Mouse (Mus musculus) intestine, embryonic 14.5 days (tissue): ENCODE data around the gene Slc4a2. TPM values are rescaled to one million over a fixed set of nuclear protein-coding genes. Genes with fewer than 3 reads are reported as not detected.

Experiments used
- ATAC-seq: fragments of 200-750 bp; cut with Nextera tagmentation; replicated peaks from 2 replicates; pipeline ENCODE4 v1.8.0; 2017; ENCODE audit warnings: low read depth, moderate number of reproducible peaks, moderate TSS enrichment, moderate library complexity; ENCODE audit not compliant: low FRiP score, low TSS enrichment
- DNase-seq: peaks from one replicate; pipeline ENCODE4 v3.0.0-alpha.2; 2018; ENCODE audit warnings: low spot score
- H3K27ac ChIP-seq: fragments of 300-500 bp; sonication (generic); 2 replicates; pipeline ENCODE4 v1.5.1; 2014; ENCODE audit warnings: low read depth, mild to moderate bottlenecking, control low read depth
- H3K27me3 ChIP-seq: fragments of 300-500 bp; sonication (generic); replicated peaks from 2 replicates; pipeline ENCODE4 v1.6.1; 2014; ENCODE audit warnings: low read length, control low read depth; ENCODE audit not compliant: control insufficient read depth, insufficient read depth
- H3K36me3 ChIP-seq: fragments of 300-500 bp; sonication (generic); 2 replicates; pipeline ENCODE4 v1.6.1; 2014; ENCODE audit warnings: low read length, control low read depth; ENCODE audit not compliant: control insufficient read depth, insufficient read depth
- H3K4me1 ChIP-seq: fragments of 300-500 bp; sonication (generic); replicated peaks from 2 replicates; pipeline ENCODE4 v1.6.1; 2014; ENCODE audit warnings: low read length, control low read depth, mixed read lengths; ENCODE audit not compliant: control insufficient read depth, insufficient read depth
- H3K4me2 ChIP-seq: fragments of 300-500 bp; sonication (generic); 2 replicates; pipeline ENCODE4 v1.6.1; 2014; ENCODE audit warnings: low read length
- H3K4me3 ChIP-seq: fragments of 300-500 bp; sonication (generic); 2 replicates; pipeline ENCODE4 v1.5.1; 2014; ENCODE audit warnings: low read depth, low read length, control low read depth, mixed read lengths
- H3K9ac ChIP-seq: fragments of 300-500 bp; sonication (generic); 2 replicates; pipeline ENCODE4 v1.6.1; 2014; ENCODE audit warnings: mild to moderate bottlenecking, low read length
- H3K9me3 ChIP-seq: fragments of 300-500 bp; sonication (generic); 2 replicates; pipeline ENCODE4 v1.6.1; 2016; ENCODE audit warnings: low read length, control low read depth; ENCODE audit not compliant: control insufficient read depth
- WGBS: fragments of 180-500 bp; shearing (Covaris S2); extraction: QIAGEN DNeasy Blood & Tissue Kit; methylation state at CpG from one replicate; pipeline ENCODE4 v1.1.7; 2014; 5-methylcytosine and 5-hydroxymethylcytosine counted together
- polyA plus RNA-seq: library from polyadenylated mRNA; unstranded; fragments of >200 nt; fragmentation: Nextera tagmentation; extraction: Ambion mirVana; gene quantifications from 2 replicates; pipeline ENCODE4 v1.2.1, GENCODE M21; 2014

Slc4a2 gene
- polyA plus RNA-seq, 1 experiment from 2014 or later, result 32.7 TPM

- ATAC-seq (peak; percentile 83), DNase-seq (peak; percentile 91)
- H3K9ac ChIP-seq, result peak within 1 kb of the TSS; percentile 97
- H3K36me3 ChIP-seq, result peaks cover 39% of the 10 kb centered on the region
- H3K4me3 ChIP-seq, result peak within 1 kb of the TSS; percentile 89
- peak within 1 kb of the TSS; percentile 91 for H3K4me2 ChIP-seq
- peaks cover 19% of the 10 kb centered on the region for H3K4me1 ChIP-seq
- no peaks in the 10 kb centered on the region for H3K9me3 ChIP-seq
- peak within 1 kb of the TSS; percentile 84 for H3K27ac ChIP-seq
- no peaks in the 10 kb centered on the region for H3K27me3 ChIP-seq
- WGBS, result under 1% methylated on average over 60 of the region's 60 CpGs
These were observed 21.2 kb downstream of the Slc4a2 start, which contains the start of gene Fastk for GRCm38 (mm10) chr5:24444746-24445427. Gene Fastk, minus strand, starts transcription at chr5:24445287.

- Histone ChIP-seq H3K4me2 (peak overlapping the region; percentile 91), H3K9ac (peak overlapping the region; percentile 40), H3K9me3 (no peaks in the 10 kb centered on the region), H3K4me3 (peak overlapping the region; percentile 89), H3K27ac (peak overlapping the region; percentile 84), H3K27me3 (no peaks in the 10 kb centered on the region), H3K4me1 (peaks cover 19% of the 10 kb centered on the region), H3K36me3 (peaks cover 33% of the 10 kb centered on the region)
- WGBS, result 57% methylated on average over 20 of the region's 20 CpGs
- 0 out of 2 replicates have a peak, but pooled peaks have one; percentile 1 for ATAC-seq
- no peak for DNase-seq
These were observed 21.9 kb downstream of the Slc4a2 start for GRCm38 (mm10) chr5:24445428-24446080.

- Histone ChIP-seq H3K36me3 (peaks cover 22% of the 10 kb centered on the region), H3K27me3 (no peaks in the 10 kb centered on the region), H3K9ac (no peak overlapping the region), H3K4me3 (no peak overlapping the region), H3K9me3 (no peaks in the 10 kb centered on the region), H3K4me2 (no peak overlapping the region), H3K27ac (no peak overlapping the region), H3K4me1 (peaks cover 24% of the 10 kb centered on the region)
- WGBS, result 91% methylated on average over 7 of the region's 7 CpGs
- no peak for ATAC-seq
- no peak for DNase-seq
These were observed 23.0 kb downstream of the Slc4a2 start for GRCm38 (mm10) chr5:24446630-24447029.

- WGBS, result 2% methylated on average over 34 of the region's 34 CpGs
- Histone ChIP-seq H3K4me2 (peak within 1 kb of the TSS; percentile 52), H3K27ac (no peak within 1 kb of the TSS), H3K9ac (peak within 1 kb of the TSS; percentile 17), H3K4me1 (peaks cover 24% of the 10 kb centered on the region), H3K36me3 (peaks cover 12% of the 10 kb centered on the region), H3K9me3 (no peaks in the 10 kb centered on the region), H3K4me3 (peak within 1 kb of the TSS; percentile 50), H3K27me3 (no peaks in the 10 kb centered on the region)
- ATAC-seq (peak; percentile 51), DNase-seq (peak; percentile 87)
These were observed 24.1 kb downstream of the Slc4a2 start, which contains the start of gene Tmub1 for GRCm38 (mm10) chr5:24447624-24448298. Gene Tmub1, minus strand, starts transcription at chr5:24447854.

GRCm38 (mm10) chr5:24451264-24452029 lies 27.8 kb downstream of the Slc4a2 start:
- Histone ChIP-seq H3K27ac (peak overlapping the region; percentile 86), H3K9ac (peak overlapping the region; percentile 80), H3K4me2 (peak overlapping the region; percentile 96), H3K4me1 (peaks cover 39% of the 10 kb centered on the region), H3K27me3 (no peaks in the 10 kb centered on the region), H3K4me3 (peak overlapping the region; percentile 87), H3K36me3 (no peaks in the 10 kb centered on the region), H3K9me3 (no peaks in the 10 kb centered on the region)
- peak; percentile 90 for DNase-seq
- ATAC-seq, result peak; percentile 74
- WGBS, result 3% methylated on average over 46 of the region's 66 CpGs

GRCm38 (mm10) chr5:24452030-24452690 lies 28.5 kb downstream of the Slc4a2 start, which contains the start of gene Agap3:
Gene Agap3, plus strand, starts transcription at chr5:24452177.
- H3K4me1 ChIP-seq, result peaks cover 39% of the 10 kb centered on the region
- peak within 1 kb of the TSS; percentile 96 for H3K4me2 ChIP-seq

GRCm38 (mm10) chr5:24452691-24453233 lies 29.1 kb downstream of the Slc4a2 start:
- peaks cover 39% of the 10 kb centered on the region for H3K4me1 ChIP-seq
- H3K4me2 ChIP-seq, result peak overlapping the region; percentile 96
- peak overlapping the region; percentile 80 for H3K9ac ChIP-seq
- peak overlapping the region; percentile 86 for H3K27ac ChIP-seq
- no peaks in the 10 kb centered on the region for H3K27me3 ChIP-seq
- ATAC-seq (peak; percentile 6; the same call in 1 of the 2 replicates), DNase-seq (peak; percentile 76)
- under 1% methylated on average over 29 of the region's 29 CpGs for WGBS
- peak overlapping the region; percentile 87 for H3K4me3 ChIP-seq
- no peaks in the 10 kb centered on the region for H3K36me3 ChIP-seq
- no peaks in the 10 kb centered on the region for H3K9me3 ChIP-seq

More at GRCm38 (mm10) chr5:24452030-24452690, 28.5 kb downstream of the Slc4a2 start, which contains the start of gene Agap3:
- peak within 1 kb of the TSS; percentile 86 for H3K27ac ChIP-seq
- DNase-seq (no peak), ATAC-seq (peak; percentile 2; the same call in 1 of the 2 replicates)
- no peaks in the 10 kb centered on the region for H3K36me3 ChIP-seq
- no peaks in the 10 kb centered on the region for H3K27me3 ChIP-seq
- peak within 1 kb of the TSS; percentile 87 for H3K4me3 ChIP-seq
- H3K9ac ChIP-seq, result peak within 1 kb of the TSS; percentile 80
- WGBS, result under 1% methylated on average over 69 of the region's 85 CpGs
- no peaks in the 10 kb centered on the region for H3K9me3 ChIP-seq
